In genomic region chr8:94436112-94436572, GRCm38 (mm10) we compare ENCODE assay signal across 22 mouse cellular contexts. TPM values are rescaled to one million over a fixed set of nuclear protein-coding genes. Genes with fewer than 3 reads are reported as not detected.
A peak's percentile ranks its signal among the peaks of the same experiment; 100 is the strongest.
DNase-seq lines count a peak whose midpoint lies in the region; ATAC-seq lines count a peak whose summit lies in the region.
"Had no signal": no experiment of that assay in that cellular context is flagged by ENCODE, and none has a peak within 500 bp of the region (broad histone marks: within the 10 kb centered on the region; RNA-seq: fewer than 3 reads in every experiment).

No protein-coding gene starts in this region.

- no peak overlapping the region for H3K9ac ChIP-seq in neural tube, embryonic 15.5 days (replicated peaks)
- H3K9ac ChIP-seq: embryonic facial prominence, embryonic 12.5 days; forebrain, embryonic 13.5 days; forebrain, embryonic 15.5 days; forebrain, postnatal 0 days had no signal

- no peaks in the 10 kb centered on the region for H3K9me3 ChIP-seq in neural tube, embryonic 15.5 days (replicated peaks)
- H3K9me3 ChIP-seq: embryonic facial prominence, embryonic 10.5 days; embryonic facial prominence, embryonic 12.5 days; forebrain, embryonic 13.5 days; forebrain, embryonic 15.5 days; G1E had no signal

- DNase-seq in CD4-positive, CD25-positive, alpha-beta regulatory T cell, adult 2 months (ENCODE audit: low read depth, low spot score): peak; percentile 29
- peak; percentile 63 for DNase-seq in induced T-regulatory cell, adult 2 months (ENCODE audit: low read depth)
- DNase-seq in right cerebral cortex, postnatal 14 days: no peak
- DNase-seq: adrenal gland, adult 8-10 months; adrenal gland, postnatal 14 days; adrenal gland, postnatal 36 days; B cell, adult 2 months; cerebellum, adult 11-12 months; cerebellum, adult 2 months; cerebellum, adult 9-10 months; cerebellum, postnatal 10 days; cerebellum, postnatal 25 days; forebrain, postnatal 0 days had no signal

- peaks cover 10% of the 10 kb centered on the region for H3K4me1 ChIP-seq in neural tube, embryonic 15.5 days
- H3K4me1 ChIP-seq: embryonic facial prominence, embryonic 12.5 days had no signal

- no peak overlapping the region for H3K4me3 ChIP-seq in neural tube, embryonic 15.5 days (replicated peaks)
- H3K4me3 ChIP-seq: embryonic facial prominence, embryonic 10.5 days; embryonic facial prominence, embryonic 12.5 days; forebrain, embryonic 13.5 days; forebrain, embryonic 15.5 days had no signal

- H3K27me3 ChIP-seq in neural tube, embryonic 15.5 days (replicated peaks): peaks cover 23% of the 10 kb centered on the region

- ATAC-seq in CD4-positive, CD25-positive, alpha-beta regulatory T cell, adult 4 months: no peak
- no peak for ATAC-seq in neural tube, embryonic 15.5 days (ENCODE audit: low FRiP score)
- ATAC-seq: activated CD4-positive, CD25-positive, alpha-beta regulatory T cell, adult 4 months; forebrain, embryonic 13.5 days; forebrain, embryonic 15.5 days; forebrain, postnatal 0 days; Patski had no signal

- WGBS in neural tube, embryonic 15.5 days: 89% methylated on average over 5 of the region's 5 CpGs

- no peak overlapping the region for H3K27ac ChIP-seq in neural tube, embryonic 15.5 days (replicated peaks)
- H3K27ac ChIP-seq: embryonic facial prominence, embryonic 10.5 days; embryonic facial prominence, embryonic 12.5 days; forebrain, embryonic 13.5 days; forebrain, embryonic 15.5 days had no signal

- H3K36me3 ChIP-seq in neural tube, embryonic 15.5 days: no peaks in the 10 kb centered on the region
- H3K36me3 ChIP-seq: embryonic facial prominence, embryonic 10.5 days; embryonic facial prominence, embryonic 12.5 days; forebrain, embryonic 15.5 days; G1E had no signal

- H3K4me2 ChIP-seq in neural tube, embryonic 15.5 days: no peak overlapping the region
- H3K4me2 ChIP-seq: embryonic facial prominence, embryonic 12.5 days; forebrain, embryonic 13.5 days; forebrain, embryonic 15.5 days had no signal

RNA-seq across cellular contexts. Expression of gene Nlrc5, which starts 2.0 kb away (rescaled TPM):
- polyA plus RNA-seq in CD4-positive, CD25-positive, alpha-beta regulatory T cell, adult 4 months (2017; shearing (Covaris generic)): 100 to 1,000 TPM; 186 to 214 TPM
- polyA plus RNA-seq in neural tube, embryonic 15.5 days (2015; fragmentation: Nextera tagmentation; extraction: Ambion mirVana): 0.68 and 1.0 TPM in 2 replicates
- polyA plus RNA-seq: embryonic facial prominence, embryonic 10.5 days had no signal

RNA-seq across cellular contexts. Expression of gene Herpud1, which starts 49.9 kb away (rescaled TPM):
- polyA plus RNA-seq in CD4-positive, CD25-positive, alpha-beta regulatory T cell, adult 4 months (2017; shearing (Covaris generic)): 100 to 1,000 TPM; 177 to 183 TPM
- polyA plus RNA-seq in neural tube, embryonic 15.5 days (2015; fragmentation: Nextera tagmentation; extraction: Ambion mirVana): 70.8 and 75.5 TPM in 2 replicates

Comparison
In these comparisons a context has a peak if more than half of its experiments do, and no peak if none do; other contexts are left out.
1. RNA of gene Nlrc5, which starts 2.0 kb away (polyA plus RNA-seq): 186 to 214 TPM in CD4-positive, CD25-positive, alpha-beta regulatory T cell, adult 4 months; 0.68 to 1.0 TPM in neural tube, embryonic 15.5 days; every median in the first group is over 10 times any median in the second.